Mouse (Mus musculus) neural tube, embryonic 12.5 days (tissue): Measurements from ENCODE around the gene Stil. TPM values are rescaled to one million over a fixed set of nuclear protein-coding genes. Genes with fewer than 3 reads are reported as not detected.

Experiments used
- ATAC-seq: fragments of 200-750 bp; cut with Nextera tagmentation; 2 replicates; pipeline ENCODE4 v1.8.0; 2017; ENCODE audit warnings: low read depth, mild to moderate bottlenecking, moderate TSS enrichment, moderate library complexity; ENCODE audit not compliant: low FRiP score
- H3K27ac ChIP-seq: fragments of 300-500 bp; sonication (generic); 2 replicates; pipeline ENCODE4 v1.5.1; 2016
- H3K27me3 ChIP-seq: fragments of 300-500 bp; sonication (generic); replicated peaks from 2 replicates; pipeline ENCODE4 v1.6.1; 2016; ENCODE audit warnings: mild to moderate bottlenecking
- H3K36me3 ChIP-seq: fragments of 300-500 bp; sonication (generic); 2 replicates; pipeline ENCODE4 v1.6.1; 2016; ENCODE audit warnings: mild to moderate bottlenecking
- H3K4me1 ChIP-seq: fragments of 300-500 bp; sonication (generic); 2 replicates; pipeline ENCODE4 v1.6.1; 2016
- H3K4me2 ChIP-seq: fragments of 300-500 bp; sonication (generic); replicated peaks from 2 replicates; pipeline ENCODE4 v1.6.1; 2016; ENCODE audit warnings: mild to moderate bottlenecking
- H3K4me3 ChIP-seq: fragments of 300-500 bp; sonication (generic); 2 replicates; pipeline ENCODE4 v1.5.1; 2016
- H3K9ac ChIP-seq: fragments of 300-500 bp; sonication (generic); 2 replicates; pipeline ENCODE4 v1.6.1; 2016; ENCODE audit warnings: mild to moderate bottlenecking
- H3K9me3 ChIP-seq: fragments of 300-500 bp; sonication (generic); 2 replicates; pipeline ENCODE4 v1.6.1; 2016; ENCODE audit warnings: mild to moderate bottlenecking
- WGBS: fragments of 180-500 bp; shearing (Covaris S2); methylation state at CpG from one replicate; pipeline ENCODE4 v1.1.7; 2016; 5-methylcytosine and 5-hydroxymethylcytosine counted together
- polyA plus RNA-seq: library from polyadenylated mRNA; unstranded; fragments of >200 nt; fragmentation: Nextera tagmentation; extraction: Ambion mirVana; gene quantifications from 2 replicates; pipeline ENCODE4 v1.2.1, GENCODE M21; 2016

Stil gene
- polyA plus RNA-seq, 1 experiment from 2014 or later, result 10.2 TPM

DNA sequence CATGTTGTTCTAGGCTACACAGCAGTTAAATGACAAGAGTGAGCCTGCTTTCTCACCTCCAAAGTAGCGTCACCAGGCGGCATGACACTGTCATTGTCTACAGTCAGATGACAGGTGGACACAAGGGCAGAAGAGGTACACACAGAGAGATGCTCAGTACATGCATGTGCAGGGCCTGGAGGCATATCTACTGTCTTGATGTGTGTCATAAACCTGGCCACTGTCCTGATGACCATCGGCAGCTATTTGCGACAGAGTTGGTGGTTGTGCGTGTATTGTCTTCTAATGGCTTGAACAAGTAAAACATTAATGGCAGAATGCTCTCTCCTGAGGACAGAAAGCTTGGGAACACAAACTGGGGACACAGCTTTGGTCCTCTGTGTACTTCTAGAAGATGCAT lies 51.3 kb downstream of the Stil start:
- Histone ChIP-seq H3K27ac (no peak overlapping the region), H3K4me3 (no peak overlapping the region), H3K9me3 (no peaks in the 10 kb centered on the region), H3K36me3 (no peaks in the 10 kb centered on the region), H3K4me2 (no peak overlapping the region), H3K9ac (no peak overlapping the region), H3K4me1 (peaks cover 7% of the 10 kb centered on the region), H3K27me3 (peaks cover 83% of the 10 kb centered on the region)
- no peak for ATAC-seq
- WGBS, result 71% methylated on average over 5 of the region's 5 CpGs

DNA sequence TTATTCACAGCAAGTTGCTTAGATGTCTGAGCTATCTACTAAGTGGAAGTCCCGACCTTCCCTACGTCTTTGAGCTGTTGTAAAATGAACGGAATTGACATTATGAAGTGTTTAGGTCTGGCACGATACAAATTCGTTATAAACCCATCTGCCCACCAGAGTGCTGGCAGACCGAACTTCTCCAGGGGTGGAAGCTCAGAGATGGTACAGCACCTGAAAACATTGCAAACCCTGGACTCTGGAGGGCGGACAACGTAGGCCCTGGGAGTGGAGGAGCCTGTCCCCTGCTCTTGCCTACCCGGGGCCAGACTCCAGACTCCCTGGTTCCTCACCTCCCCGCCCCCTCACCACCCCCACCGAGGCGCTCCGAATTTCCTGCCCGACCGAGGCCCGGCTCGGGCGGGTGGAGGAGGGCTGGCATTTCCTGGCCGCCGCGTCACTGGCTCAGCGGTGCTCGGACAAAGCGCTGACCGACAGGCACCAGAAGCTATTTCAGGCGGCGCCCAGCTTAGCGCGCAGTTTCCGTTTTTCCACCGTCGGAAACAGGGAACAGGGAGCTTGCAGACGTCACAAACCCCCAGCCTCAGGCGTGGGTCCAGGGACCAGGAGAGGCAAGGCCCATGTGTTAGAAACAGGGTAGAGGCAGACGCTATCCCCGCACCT lies 52.5 kb downstream of the Stil start:
- Histone ChIP-seq H3K4me1 (peaks cover 16% of the 10 kb centered on the region), H3K27me3 (peaks cover 95% of the 10 kb centered on the region), H3K36me3 (no peaks in the 10 kb centered on the region), H3K27ac (no peak overlapping the region), H3K4me3 (peak overlapping the region; percentile 25), H3K4me2 (peak overlapping the region; percentile 50), H3K9me3 (no peaks in the 10 kb centered on the region), H3K9ac (no peak overlapping the region)
- no peak for ATAC-seq
- WGBS, result under 1% methylated on average over 36 of the region's 36 CpGs

DNA sequence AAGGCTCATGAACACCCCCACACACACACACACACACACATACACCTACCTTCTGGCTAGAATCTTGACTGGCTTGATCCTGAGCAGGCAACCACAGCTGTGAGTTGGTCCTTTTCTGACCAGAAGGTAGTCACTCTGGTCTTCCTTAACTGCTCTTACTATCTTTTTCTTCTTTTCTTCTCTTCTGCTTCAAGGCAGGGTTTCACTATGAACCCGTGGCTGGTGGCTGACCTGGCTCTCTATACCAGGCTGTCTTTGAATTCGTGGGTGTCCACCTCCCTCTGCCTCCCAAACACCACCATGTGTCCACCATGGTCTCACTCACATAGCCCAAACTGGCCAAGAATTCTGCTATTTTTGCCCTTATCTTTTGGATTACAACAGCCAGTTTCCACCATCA lies 55.1 kb downstream of the Stil start:
- WGBS, result 4% methylated on average over 2 of the region's 2 CpGs
- Histone ChIP-seq H3K27me3 (peaks cover 93% of the 10 kb centered on the region), H3K4me3 (no peak overlapping the region), H3K4me2 (no peak overlapping the region), H3K27ac (no peak overlapping the region), H3K36me3 (no peaks in the 10 kb centered on the region), H3K4me1 (peaks cover 16% of the 10 kb centered on the region), H3K9me3 (no peaks in the 10 kb centered on the region), H3K9ac (no peak overlapping the region)
- no peak for ATAC-seq

DNA sequence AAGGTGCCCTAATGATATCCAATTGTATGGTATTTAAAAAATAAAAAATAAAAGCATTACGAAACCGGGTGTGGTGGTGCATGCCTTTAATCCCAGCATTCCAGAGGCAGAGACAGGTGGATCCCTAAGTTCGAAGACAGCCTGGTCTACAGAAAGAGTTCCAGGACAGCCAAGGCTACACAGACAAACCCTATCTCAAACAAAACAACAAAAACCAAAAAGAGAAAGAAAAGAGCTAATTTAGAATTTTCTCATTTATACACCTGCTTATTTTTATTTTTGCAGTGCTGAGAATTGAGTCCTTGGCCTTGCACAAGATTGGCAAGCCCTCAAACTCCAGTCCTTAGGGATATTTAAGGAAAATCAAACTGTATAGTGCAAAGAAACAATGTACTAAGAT lies 55.7 kb downstream of the Stil start:
- Histone ChIP-seq H3K36me3 (no peaks in the 10 kb centered on the region), H3K4me3 (no peak overlapping the region), H3K9ac (no peak overlapping the region), H3K4me1 (peaks cover 16% of the 10 kb centered on the region), H3K9me3 (no peaks in the 10 kb centered on the region), H3K4me2 (peak overlapping the region; percentile 53; the same call in 1 of the 2 replicates), H3K27me3 (peaks cover 93% of the 10 kb centered on the region), H3K27ac (no peak overlapping the region)
- ATAC-seq, result no peak
- 12% methylated on average over 3 of the region's 3 CpGs for WGBS

DNA sequence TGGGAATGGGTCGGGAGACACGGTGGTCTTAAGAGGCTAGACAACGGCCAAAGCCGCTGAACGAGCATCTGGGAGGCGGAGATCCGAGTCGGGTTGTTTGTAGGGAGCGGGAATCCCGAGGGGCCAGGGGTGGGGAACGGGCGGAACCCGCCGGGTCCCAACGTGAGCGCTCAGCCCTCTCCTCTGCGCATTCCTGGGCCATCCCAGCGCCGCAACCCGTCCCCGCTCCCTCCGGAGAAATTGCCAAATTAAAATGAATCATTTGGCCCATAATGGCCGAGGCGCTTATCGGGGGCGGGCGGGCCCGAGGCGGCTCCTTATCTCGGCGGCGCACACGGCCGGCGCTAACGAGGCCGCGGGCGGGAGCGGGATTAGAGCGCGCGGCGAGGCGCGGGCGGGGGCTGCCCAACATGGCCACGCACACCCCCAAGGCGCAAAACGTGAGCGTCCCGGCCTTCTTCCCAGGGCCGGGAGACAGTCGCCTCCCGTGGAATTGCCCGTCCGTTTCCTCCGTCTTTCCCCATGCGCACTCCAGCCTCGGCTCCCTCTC lies 56.5 kb downstream of the Stil start, which contains the start of gene Tal1:
TSS of gene Tal1 (plus strand) at position 56 of the 550 bp plus-strand sequence.
- peak; percentile 10; the same call in 1 of the 2 replicates for ATAC-seq
- Histone ChIP-seq H3K9me3 (no peaks in the 10 kb centered on the region), H3K4me3 (peak within 1 kb of the TSS; percentile 28), H3K4me1 (peaks cover 16% of the 10 kb centered on the region), H3K4me2 (peak within 1 kb of the TSS; percentile 53), H3K36me3 (no peaks in the 10 kb centered on the region), H3K9ac (0 out of 2 replicates have a peak within 1 kb of the TSS, but pooled peaks have one; percentile 34), H3K27me3 (peaks cover 92% of the 10 kb centered on the region), H3K27ac (no peak within 1 kb of the TSS)
- WGBS, result under 1% methylated on average over 60 of the region's 60 CpGs

GRCm38 (mm10) chr4:115056921-115057673 lies 57.1 kb downstream of the Stil start:
- Histone ChIP-seq H3K27ac (no peak overlapping the region), H3K9me3 (no peaks in the 10 kb centered on the region), H3K9ac (peak overlapping the region; percentile 47; the same call in 1 of the 2 replicates), H3K27me3 (peaks cover 92% of the 10 kb centered on the region), H3K4me2 (peak overlapping the region; percentile 53), H3K4me3 (peak overlapping the region; percentile 28), H3K4me1 (peaks cover 16% of the 10 kb centered on the region), H3K36me3 (no peaks in the 10 kb centered on the region)
- ATAC-seq, result peak; percentile 68
- under 1% methylated on average over 48 of the region's 48 CpGs for WGBS

DNA sequence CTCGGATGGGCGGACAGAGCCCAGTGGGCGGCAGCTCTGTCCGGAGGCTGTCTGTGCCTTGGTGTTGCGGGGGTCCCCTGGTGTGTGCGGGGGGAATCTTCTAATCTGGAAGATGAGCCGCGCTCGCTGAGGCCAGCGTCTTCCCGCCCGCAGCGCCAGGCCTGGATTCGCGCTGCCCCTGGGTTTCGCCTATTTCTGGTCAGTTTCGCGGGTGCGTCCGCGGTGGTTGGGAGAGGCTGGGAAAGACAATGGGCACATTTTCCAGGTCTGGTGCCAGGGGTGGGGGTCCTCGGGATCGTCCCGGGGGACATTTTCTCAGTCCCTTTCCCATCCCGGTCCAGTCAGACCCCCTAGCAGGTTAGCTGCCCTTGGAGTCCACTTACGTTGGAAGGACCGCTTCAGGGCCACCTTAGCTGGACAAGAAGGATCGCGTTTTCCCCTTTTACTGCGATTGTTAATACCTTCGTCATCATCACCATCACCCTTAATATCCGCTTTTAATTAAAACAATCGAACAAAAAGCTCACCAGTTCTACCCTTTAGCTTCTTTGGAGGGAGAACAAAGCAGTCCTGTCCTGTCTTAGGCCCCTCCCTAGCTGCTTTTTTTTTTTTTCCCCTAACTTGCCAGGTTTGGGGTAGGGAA lies 57.8 kb downstream of the Stil start:
- Histone ChIP-seq H3K4me2 (peak overlapping the region; percentile 53; the same call in 1 of the 2 replicates), H3K9ac (peak overlapping the region; percentile 47; the same call in 1 of the 2 replicates), H3K36me3 (no peaks in the 10 kb centered on the region), H3K4me1 (peaks cover 14% of the 10 kb centered on the region), H3K9me3 (no peaks in the 10 kb centered on the region), H3K27ac (no peak overlapping the region), H3K27me3 (peaks cover 92% of the 10 kb centered on the region), H3K4me3 (peak overlapping the region; percentile 28)
- WGBS, result under 1% methylated on average over 33 of the region's 33 CpGs
- ATAC-seq, result no peak

- 1% methylated on average over 20 of the region's 20 CpGs for WGBS
- no peaks in the 10 kb centered on the region for H3K36me3 ChIP-seq
- no peak for ATAC-seq
- peaks cover 19% of the 10 kb centered on the region for H3K4me1 ChIP-seq
- peak overlapping the region; percentile 5; the same call in 1 of the 2 replicates for H3K4me3 ChIP-seq
- no peak overlapping the region for H3K27ac ChIP-seq
- no peaks in the 10 kb centered on the region for H3K9me3 ChIP-seq
- 0 out of 2 replicates have a peak overlapping the region, but pooled peaks have one; percentile 10 for H3K4me2 ChIP-seq
- H3K27me3 ChIP-seq, result peaks cover 94% of the 10 kb centered on the region
- no peak overlapping the region for H3K9ac ChIP-seq
Observed at GRCm38 (mm10) chr4:115058317-115058761, 58.4 kb downstream of the Stil start.

DNA sequence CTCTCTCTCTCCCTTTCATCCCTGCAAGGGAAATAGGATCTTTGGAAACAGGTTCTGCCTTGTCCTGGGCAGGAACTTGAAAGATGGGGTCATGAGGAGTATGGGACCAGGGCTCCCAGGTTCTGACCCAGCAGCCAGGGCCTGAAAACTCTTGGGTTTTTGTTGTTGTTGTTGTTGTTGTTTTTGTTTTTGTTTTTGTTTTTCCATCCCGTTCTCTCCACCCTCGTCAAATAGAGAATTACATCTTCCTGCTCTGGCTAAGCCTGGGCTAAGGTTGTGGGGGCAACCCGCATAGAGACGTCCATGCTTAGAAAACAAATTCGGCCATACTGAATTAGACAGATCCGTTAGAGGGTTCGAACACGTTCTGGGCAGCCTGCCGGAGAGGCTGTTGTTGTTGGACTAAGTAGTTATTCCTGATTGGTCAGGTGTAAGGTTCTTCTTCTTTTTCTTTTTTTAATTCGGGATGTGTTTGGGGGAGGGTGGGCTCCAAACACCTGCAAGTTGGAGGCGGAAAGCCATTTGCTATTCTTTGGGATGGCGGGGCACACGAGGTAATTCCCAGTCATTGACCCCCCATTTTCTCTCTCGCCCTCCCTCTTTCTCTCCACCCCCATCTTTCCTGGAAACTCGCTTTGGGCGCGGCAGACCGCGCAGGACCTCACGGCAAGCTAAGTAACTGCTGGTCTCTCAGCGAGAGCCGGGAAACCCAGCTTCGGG lies 59.1 kb downstream of the Stil start:
- WGBS, result under 1% methylated on average over 23 of the region's 23 CpGs
- Histone ChIP-seq H3K4me3 (peak overlapping the region; percentile 23; the same call in 1 of the 2 replicates), H3K9ac (peak overlapping the region; percentile 22; the same call in 1 of the 2 replicates), H3K4me1 (peaks cover 25% of the 10 kb centered on the region), H3K27ac (no peak overlapping the region), H3K9me3 (no peaks in the 10 kb centered on the region), H3K36me3 (no peaks in the 10 kb centered on the region), H3K27me3 (peaks cover 94% of the 10 kb centered on the region), H3K4me2 (0 out of 2 replicates have a peak overlapping the region, but pooled peaks have one; percentile 10)
- no peak for ATAC-seq

- Histone ChIP-seq H3K27me3 (peaks cover 94% of the 10 kb centered on the region), H3K27ac (no peak overlapping the region), H3K4me2 (no peak overlapping the region), H3K36me3 (no peaks in the 10 kb centered on the region), H3K4me3 (peak overlapping the region; percentile 11; the same call in 1 of the 2 replicates), H3K9me3 (no peaks in the 10 kb centered on the region), H3K9ac (no peak overlapping the region), H3K4me1 (peaks cover 25% of the 10 kb centered on the region)
- WGBS, result 3% methylated on average over 12 of the region's 12 CpGs
- no peak for ATAC-seq
Observed at GRCm38 (mm10) chr4:115059871-115060270, 59.9 kb downstream of the Stil start.

DNA sequence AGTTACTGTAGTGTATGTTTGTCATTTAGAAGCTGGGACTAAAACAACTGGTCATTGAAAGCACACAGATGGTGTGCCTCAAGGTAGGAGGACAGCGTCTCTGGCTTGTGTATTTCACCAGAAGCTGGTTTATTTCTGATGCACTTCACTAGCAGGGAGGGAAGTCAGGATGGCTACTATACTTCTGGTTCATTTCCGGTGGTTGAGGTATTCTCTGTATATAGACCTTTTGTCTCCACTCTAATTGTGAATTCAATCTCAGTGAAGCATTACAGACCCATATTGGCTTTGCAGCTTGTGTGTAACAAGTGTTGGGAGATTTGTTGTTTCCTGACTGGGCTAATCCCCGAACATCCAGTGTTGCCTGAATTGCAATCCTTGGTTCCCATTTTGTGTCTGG lies 60.8 kb downstream of the Stil start:
- no peak overlapping the region for H3K4me3 ChIP-seq
- H3K4me1 ChIP-seq, result peaks cover 25% of the 10 kb centered on the region
- H3K27ac ChIP-seq, result no peak overlapping the region
- 0 out of 2 replicates have a peak overlapping the region, but pooled peaks have one; percentile 0 for H3K4me2 ChIP-seq
- H3K27me3 ChIP-seq, result peaks cover 92% of the 10 kb centered on the region
- H3K9me3 ChIP-seq, result no peaks in the 10 kb centered on the region
- 10% methylated on average over 3 of the region's 3 CpGs for WGBS
- no peaks in the 10 kb centered on the region for H3K36me3 ChIP-seq
- H3K9ac ChIP-seq, result no peak overlapping the region
- no peak for ATAC-seq
